Mouse (Mus musculus) ES-Bruce4 (cell line): ENCODE data around the gene Sema3c. TPM values are rescaled to one million over a fixed set of nuclear protein-coding genes. Genes with fewer than 3 reads are reported as not detected.

Experiments
- H3K27ac ChIP-seq: 2 replicates; pipeline ENCODE4 v1.5.1; 2012; ENCODE audit warnings: low read length, inconsistent platforms; ENCODE audit not compliant: insufficient read depth
- H3K27me3 ChIP-seq: 2 replicates; pipeline ENCODE4 v1.6.1; 2012; ENCODE audit warnings: mild to moderate bottlenecking, low read length, inconsistent platforms; ENCODE audit not compliant: control insufficient read depth, poor library complexity, insufficient read depth, severe bottlenecking
- H3K36me3 ChIP-seq: 2 replicates; pipeline ENCODE4 v1.6.1; 2012; ENCODE audit warnings: inconsistent platforms, mild to moderate bottlenecking, low read length, moderate library complexity; ENCODE audit not compliant: control insufficient read depth, poor library complexity, insufficient read depth, severe bottlenecking
- H3K4me1 ChIP-seq: one replicate; pipeline ENCODE4 v1.8.1; 2011; ENCODE audit warnings: low read length; ENCODE audit not compliant: control insufficient read depth, insufficient read depth
- H3K4me3 ChIP-seq: 2 replicates; pipeline ENCODE4 v1.5.1; 2011; ENCODE audit warnings: low read depth, mild to moderate bottlenecking, low read length
- H3K9ac ChIP-seq: 2 replicates; pipeline ENCODE4 v1.6.1; 2012; ENCODE audit warnings: low read depth, mild to moderate bottlenecking, inconsistent platforms; ENCODE audit not compliant: poor library complexity, severe bottlenecking
- H3K9me3 ChIP-seq: replicated peaks from 2 replicates; pipeline ENCODE4 v1.6.1; 2012; ENCODE audit warnings: mild to moderate bottlenecking, low read length, inconsistent platforms; ENCODE audit not compliant: control insufficient read depth, poor library complexity, insufficient read depth, severe bottlenecking
- CTCF ChIP-seq: IDR thresholded peaks from one replicate; pipeline ENCODE4 v1.8.1; 2011; ENCODE audit warnings: low read depth, low read length
- EP300 ChIP-seq: IDR thresholded peaks from 2 replicates; pipeline ENCODE4 v1.6.1; 2011; ENCODE audit warnings: low read depth, low read length; ENCODE audit not compliant: insufficient read depth
- POLR2A ChIP-seq: IDR thresholded peaks from one replicate; pipeline ENCODE4 v1.8.1; 2011; ENCODE audit warnings: low read length; ENCODE audit not compliant: insufficient read depth
- polyA plus RNA-seq: library from polyadenylated mRNA; stranded (reverse); fragments of >200 nt; gene quantifications from 2 replicates; pipeline ENCODE4 v1.2.4, GENCODE M21; 2011; ENCODE audit warnings: low read depth; ENCODE audit not compliant: missing spikeins, insufficient read depth, insufficient read length

The Sema3c gene
- polyA plus RNA-seq, 1 experiment, result 11.4 TPM

DNA sequence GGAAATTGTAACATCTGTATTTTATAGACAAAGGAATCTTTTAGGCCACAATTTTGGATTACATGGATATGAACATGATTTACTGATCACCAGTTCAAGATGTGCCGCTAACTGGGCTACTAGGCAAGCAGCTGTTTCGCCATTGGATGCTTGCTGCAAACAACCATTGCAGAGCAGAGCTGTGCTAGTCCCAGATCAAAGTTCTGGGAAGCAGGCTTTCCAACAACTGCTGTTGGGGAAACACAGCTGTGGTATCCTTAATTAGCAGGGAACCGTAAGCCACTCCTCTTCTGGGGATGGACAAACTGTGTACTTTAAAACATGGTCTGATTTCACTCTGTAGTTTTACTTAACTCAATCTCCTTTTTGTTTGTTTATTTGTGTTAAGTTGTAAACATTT is 130.1 kb downstream of the Sema3c start:
- Histone ChIP-seq H3K27ac (no peak overlapping the region), H3K36me3 (no peaks in the 10 kb centered on the region), H3K9me3 (no peaks in the 10 kb centered on the region), H3K27me3 (no peaks in the 10 kb centered on the region), H3K9ac (no peak overlapping the region), H3K4me1 (no peaks in the 10 kb centered on the region), H3K4me3 (no peak overlapping the region)
- TF ChIP-seq POLR2A, result no peak
- no peak for TF ChIP-seq CTCF
- no peak for TF ChIP-seq EP300

DNA sequence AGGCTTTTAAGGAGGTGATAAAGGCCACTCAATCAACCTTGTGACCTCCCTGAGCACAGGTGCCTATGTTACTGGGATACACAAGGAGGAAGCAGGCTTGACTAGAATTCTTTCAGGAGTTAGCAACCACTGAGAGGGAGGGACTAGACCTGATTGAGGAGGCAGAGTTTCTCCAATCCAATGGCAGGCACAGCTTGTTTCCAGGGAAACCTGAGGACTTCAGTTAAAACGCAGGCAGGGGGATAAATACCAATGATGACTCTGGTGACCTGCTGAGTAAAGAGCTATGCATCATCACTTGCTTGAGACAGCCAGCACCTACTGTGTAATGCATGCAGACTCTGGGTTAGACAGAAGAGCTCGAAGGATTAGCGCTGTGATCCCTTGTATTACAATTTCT is 133.0 kb downstream of the Sema3c start:
- Histone ChIP-seq H3K27me3 (no peaks in the 10 kb centered on the region), H3K27ac (no peak overlapping the region), H3K4me1 (no peaks in the 10 kb centered on the region), H3K9ac (no peak overlapping the region), H3K36me3 (no peaks in the 10 kb centered on the region), H3K9me3 (no peaks in the 10 kb centered on the region), H3K4me3 (no peak overlapping the region)
- TF ChIP-seq CTCF (no peak), EP300 (no peak), POLR2A (no peak)

DNA sequence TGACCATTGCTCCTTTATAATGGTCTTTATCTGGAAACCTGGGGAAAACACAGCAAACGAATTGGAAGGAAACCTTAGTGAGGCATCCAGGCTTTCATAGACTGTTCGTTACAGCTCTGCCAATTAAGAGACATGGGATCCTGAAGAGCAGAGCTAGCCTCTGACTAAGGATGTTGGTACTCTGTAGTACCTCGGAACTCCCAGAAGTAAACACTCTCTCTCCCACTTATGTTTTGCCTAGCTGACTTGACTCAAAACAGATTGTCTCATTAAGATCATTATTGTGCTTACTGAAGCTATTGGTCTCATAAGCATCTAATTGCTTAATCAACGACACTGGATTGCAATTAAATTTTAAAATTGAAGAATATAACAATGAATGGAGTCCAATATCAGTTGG is 138.3 kb downstream of the Sema3c start:
- Histone ChIP-seq H3K9me3 (no peaks in the 10 kb centered on the region), H3K27ac (no peak overlapping the region), H3K4me1 (no peaks in the 10 kb centered on the region), H3K27me3 (no peaks in the 10 kb centered on the region), H3K9ac (no peak overlapping the region), H3K36me3 (no peaks in the 10 kb centered on the region), H3K4me3 (no peak overlapping the region)
- no peak for TF ChIP-seq POLR2A
- TF ChIP-seq CTCF, result no peak
- TF ChIP-seq EP300, result no peak

DNA sequence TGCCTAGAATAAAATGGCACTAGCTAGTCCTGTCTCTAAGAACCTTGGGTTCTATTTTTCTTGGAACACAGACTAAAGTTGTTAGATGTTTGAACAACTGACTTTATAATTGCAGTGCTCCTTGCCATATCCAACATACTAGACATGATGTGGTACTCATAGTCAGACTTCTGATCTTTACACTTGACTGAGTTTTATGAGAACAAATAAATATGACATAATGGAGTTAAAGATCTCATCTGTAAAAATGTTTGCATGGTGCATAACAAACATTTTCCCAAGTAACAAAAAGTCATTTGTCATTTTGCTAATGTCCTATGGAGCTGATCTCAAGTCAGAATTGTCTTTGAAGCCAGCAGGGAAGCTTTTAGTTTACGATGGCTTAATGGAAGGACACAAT is 141.1 kb downstream of the Sema3c start:
- Histone ChIP-seq H3K27ac (no peak overlapping the region), H3K9me3 (no peaks in the 10 kb centered on the region), H3K4me1 (no peaks in the 10 kb centered on the region), H3K4me3 (no peak overlapping the region), H3K36me3 (no peaks in the 10 kb centered on the region), H3K27me3 (no peaks in the 10 kb centered on the region), H3K9ac (no peak overlapping the region)
- no peak for TF ChIP-seq POLR2A
- TF ChIP-seq EP300, result no peak
- TF ChIP-seq CTCF, result no peak

DNA sequence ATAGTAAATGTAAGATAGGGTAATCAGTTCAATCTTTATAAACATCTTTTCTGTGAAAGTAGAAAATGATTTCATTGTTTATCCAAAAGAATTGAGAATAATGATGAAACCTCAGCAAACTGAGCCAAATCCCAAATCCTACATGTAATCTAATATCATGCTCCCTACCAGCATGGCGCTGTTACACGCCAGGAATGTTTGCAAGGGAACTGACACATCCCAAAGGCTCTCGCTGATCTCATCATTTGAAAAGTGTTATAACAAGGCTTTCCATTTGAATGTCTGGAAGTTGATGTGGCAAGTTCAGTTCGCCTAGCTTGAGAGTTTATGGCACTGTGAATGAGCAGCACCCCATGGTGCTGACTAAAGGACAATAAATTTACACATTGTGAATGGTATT is 145.9 kb downstream of the Sema3c start:
- no peaks in the 10 kb centered on the region for H3K27me3 ChIP-seq
- H3K9ac ChIP-seq, result no peak overlapping the region
- no peak overlapping the region for H3K27ac ChIP-seq
- no peaks in the 10 kb centered on the region for H3K36me3 ChIP-seq
- H3K9me3 ChIP-seq, result no peaks in the 10 kb centered on the region
- H3K4me3 ChIP-seq, result no peak overlapping the region
- no peak for TF ChIP-seq CTCF
- no peak for TF ChIP-seq POLR2A
- no peak for TF ChIP-seq EP300
- H3K4me1 ChIP-seq, result no peaks in the 10 kb centered on the region

DNA sequence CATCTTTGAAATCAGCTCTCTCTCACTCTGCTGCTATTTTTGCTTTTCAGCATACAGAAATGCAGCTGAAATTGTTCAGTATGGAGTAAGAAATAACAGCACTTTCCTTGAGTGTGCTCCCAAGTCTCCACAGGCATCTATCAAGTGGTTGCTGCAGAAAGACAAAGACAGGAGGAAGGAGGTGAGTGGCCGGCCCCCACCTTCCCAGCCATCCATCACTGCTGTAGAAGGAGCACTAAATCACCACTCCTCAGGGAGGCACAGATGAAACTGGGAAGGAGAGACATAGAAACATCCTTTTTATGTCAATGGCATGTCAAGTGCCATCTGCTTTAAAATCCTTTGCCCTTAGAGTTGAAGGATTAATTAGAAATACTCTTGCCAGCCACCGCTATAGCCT is 149.9 kb downstream of the Sema3c start:
- no peak for TF ChIP-seq EP300
- no peak for TF ChIP-seq POLR2A
- TF ChIP-seq CTCF, result no peak
- Histone ChIP-seq H3K27ac (no peak overlapping the region), H3K4me3 (no peak overlapping the region), H3K36me3 (no peaks in the 10 kb centered on the region), H3K27me3 (no peaks in the 10 kb centered on the region), H3K9ac (no peak overlapping the region), H3K4me1 (no peaks in the 10 kb centered on the region), H3K9me3 (no peaks in the 10 kb centered on the region)
